Mouse (Mus musculus) megakaryocyte, embryonic 14.5 days (primary cell): ENCODE measurements around the gene Mgat4e. TPM values are rescaled to one million over a fixed set of nuclear protein-coding genes. Genes with fewer than 3 reads are reported as not detected.

Experiments
- H3K27me3 ChIP-seq: replicated peaks from 2 replicates; pipeline ENCODE3; 2012; ENCODE audit warnings: inconsistent platforms
- H3K36me3 ChIP-seq: replicated peaks from 2 replicates; pipeline ENCODE3; 2012; ENCODE audit warnings: low read length, inconsistent platforms, mixed read lengths
- H3K4me1 ChIP-seq: 2 replicates; pipeline ENCODE4 v1.6.1; 2012; ENCODE audit warnings: inconsistent platforms
- H3K4me3 ChIP-seq: replicated peaks from 2 replicates; pipeline ENCODE3; 2012; ENCODE audit warnings: moderate library complexity, mild to moderate bottlenecking, inconsistent platforms
- H3K9me3 ChIP-seq: 2 replicates; pipeline ENCODE4 v1.6.1; 2012; ENCODE audit warnings: inconsistent platforms
- FLI1 ChIP-seq: IDR thresholded peaks from 2 replicates; pipeline ENCODE4 v1.6.1; 2012; ENCODE audit warnings: low read length, inconsistent platforms, mixed read lengths
- GATA1 ChIP-seq: IDR thresholded peaks from 3 replicates; pipeline ENCODE4 v1.6.1; 2012; ENCODE audit warnings: mixed read lengths, low read length, inconsistent platforms, borderline replicate concordance
- polyA plus RNA-seq: library from polyadenylated mRNA; stranded (reverse); fragments of >175 nt; gene quantifications from 2 replicates; pipeline ENCODE4 v1.2.3, GENCODE M21; 2012; ENCODE audit warnings: low replicate concordance; ENCODE audit not compliant: insufficient read depth

The Mgat4e gene
- polyA plus RNA-seq: not detected in 2 replicates

DNA sequence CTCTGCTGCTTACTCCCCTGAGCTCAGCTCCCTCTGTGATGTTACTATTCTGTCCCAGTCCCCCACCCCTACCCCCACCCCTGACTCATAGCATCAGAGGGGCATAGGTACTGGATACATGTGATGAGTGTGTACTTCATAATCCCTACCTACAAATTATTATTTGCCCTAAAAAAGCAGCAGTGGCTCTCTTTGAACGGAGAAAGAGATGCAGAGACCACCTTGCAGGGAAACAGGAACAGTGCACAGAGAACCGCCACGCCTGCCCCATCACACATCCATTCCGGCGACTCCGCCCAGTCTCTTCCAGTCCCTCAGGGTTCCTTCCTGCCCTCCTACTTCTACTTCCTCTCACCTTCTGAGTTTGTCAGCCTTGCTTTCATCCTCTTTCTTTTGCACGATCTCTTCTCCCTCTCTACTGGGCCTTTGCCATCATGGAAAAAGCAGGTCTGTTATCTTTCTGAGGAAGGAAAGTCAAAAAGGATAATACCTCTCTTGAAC lies at the start of gene Mgat4e:
TSS of gene Mgat4e (minus strand) at position 51 of the 501 bp plus-strand sequence.
- H3K9me3 ChIP-seq: peaks cover 15% of the 10 kb centered on the region
- H3K4me3 ChIP-seq: no peak within 1 kb of the TSS
- peaks cover 3% of the 10 kb centered on the region for H3K36me3 ChIP-seq
- H3K27me3 ChIP-seq: peaks cover 2% of the 10 kb centered on the region
- no peak for TF ChIP-seq GATA1
- no peak for TF ChIP-seq FLI1
- H3K4me1 ChIP-seq: peaks cover 8% of the 10 kb centered on the region

DNA sequence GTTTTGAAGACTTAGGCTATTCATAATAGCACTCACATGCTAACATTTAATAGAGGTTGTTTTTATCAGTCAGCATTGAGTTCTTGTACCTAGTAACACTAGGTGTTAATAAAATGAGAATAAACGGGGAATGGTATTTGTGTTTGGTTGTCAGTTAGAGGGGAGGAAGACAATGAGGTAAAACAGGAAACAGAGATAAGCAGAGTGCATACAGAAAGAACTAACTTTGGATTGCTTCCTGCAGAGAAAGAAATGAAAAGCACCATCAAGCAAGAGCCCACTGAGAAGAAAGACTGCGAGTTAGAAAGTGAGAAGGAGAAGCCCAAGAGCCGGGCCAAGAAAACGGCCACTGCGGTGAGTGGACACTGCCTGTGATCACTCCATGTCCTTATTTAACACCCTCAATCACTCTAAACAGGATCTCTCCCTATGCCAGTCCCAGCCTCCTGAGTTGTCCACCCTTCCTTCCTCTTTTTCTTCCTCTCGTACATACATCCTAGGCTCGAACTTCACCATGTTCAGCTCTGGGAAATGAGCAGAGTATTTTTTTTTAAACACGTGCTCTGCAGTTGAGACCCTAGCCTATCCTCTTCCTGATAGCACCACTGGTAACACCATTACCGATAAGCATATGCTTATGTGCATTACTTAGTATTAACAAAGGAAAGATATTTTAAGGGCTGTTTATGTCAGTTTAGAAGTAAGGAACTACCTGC lies 48.0 kb upstream of the Mgat4e start:
- no peaks in the 10 kb centered on the region for H3K27me3 ChIP-seq
- no peak overlapping the region for H3K4me3 ChIP-seq
- H3K4me1 ChIP-seq: peaks cover 13% of the 10 kb centered on the region
- peaks cover 93% of the 10 kb centered on the region for H3K36me3 ChIP-seq
- TF ChIP-seq GATA1: no peak
- H3K9me3 ChIP-seq: no peaks in the 10 kb centered on the region

DNA sequence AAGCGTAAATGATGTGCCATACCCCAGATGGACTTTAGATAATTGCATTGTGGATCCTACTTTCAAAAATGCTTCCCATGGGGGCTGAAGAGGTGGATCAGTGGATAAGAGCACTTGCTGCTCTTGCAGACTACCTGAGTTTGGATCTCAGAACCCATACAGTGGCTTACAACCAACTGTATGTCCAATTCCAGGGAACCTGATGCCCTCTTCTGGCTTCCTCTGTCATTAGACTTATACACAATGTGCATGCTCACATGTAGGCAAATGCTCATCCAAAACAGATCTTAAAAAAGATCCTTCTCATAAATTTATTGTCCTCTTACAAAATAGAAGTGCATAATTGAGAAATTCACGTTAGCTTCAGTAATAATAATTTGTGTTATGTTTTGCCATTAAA lies 42.3 kb upstream of the Mgat4e start:
- H3K27me3 ChIP-seq: no peaks in the 10 kb centered on the region
- peaks cover 94% of the 10 kb centered on the region for H3K36me3 ChIP-seq
- no peaks in the 10 kb centered on the region for H3K9me3 ChIP-seq
- H3K4me1 ChIP-seq: peaks cover 13% of the 10 kb centered on the region
- no peak overlapping the region for H3K4me3 ChIP-seq
- TF ChIP-seq GATA1 (no peak), FLI1 (no peak)

DNA sequence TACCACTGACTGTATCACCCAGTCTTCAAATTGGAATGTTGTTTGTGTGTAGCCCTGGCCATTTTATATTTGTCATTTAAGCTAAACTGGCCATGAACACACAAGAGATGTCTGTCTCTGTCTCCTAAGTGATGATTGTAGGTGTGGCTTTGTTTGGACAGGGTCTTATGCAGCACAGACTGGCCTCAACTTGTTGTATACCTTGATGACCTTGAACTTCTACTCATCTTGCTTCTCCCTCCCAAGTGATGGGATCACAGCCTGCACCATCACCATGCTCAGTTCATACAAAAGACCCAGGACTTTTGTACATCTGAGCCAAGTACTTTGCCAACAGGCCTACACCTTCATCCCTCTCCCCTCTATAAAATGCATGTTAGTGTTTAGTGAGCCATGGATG lies 40.2 kb upstream of the Mgat4e start:
- H3K27me3 ChIP-seq: no peaks in the 10 kb centered on the region
- TF ChIP-seq GATA1 (no peak), FLI1 (no peak)
- peaks cover 8% of the 10 kb centered on the region; the same call in 1 of the 2 replicates for H3K4me1 ChIP-seq
- H3K4me3 ChIP-seq: no peak overlapping the region
- H3K9me3 ChIP-seq: no peaks in the 10 kb centered on the region
- peaks cover 93% of the 10 kb centered on the region for H3K36me3 ChIP-seq

DNA sequence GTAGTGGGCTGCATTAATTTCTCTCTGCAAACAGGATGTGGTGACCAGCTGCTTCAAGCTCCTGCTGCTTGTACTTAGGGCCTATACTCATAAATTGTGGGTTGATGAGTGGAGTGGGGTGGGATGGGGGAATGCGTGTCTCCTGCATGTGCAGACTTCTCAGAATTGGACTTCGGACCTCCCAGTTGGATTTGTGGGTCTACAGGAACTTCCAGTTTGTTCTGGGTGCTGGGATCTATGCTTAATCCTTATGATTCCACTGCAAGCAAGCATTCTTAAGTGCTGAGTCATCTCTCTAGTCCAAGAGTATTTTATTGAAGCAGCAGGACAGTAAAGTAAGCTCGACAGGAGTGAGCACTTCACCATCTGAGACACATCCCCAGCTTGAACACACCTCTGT lies 34.1 kb upstream of the Mgat4e start:
- Histone ChIP-seq H3K9me3 (no peaks in the 10 kb centered on the region), H3K36me3 (peaks cover 43% of the 10 kb centered on the region), H3K4me1 (peaks cover 52% of the 10 kb centered on the region), H3K4me3 (no peak overlapping the region), H3K27me3 (no peaks in the 10 kb centered on the region)
- TF ChIP-seq GATA1: no peak
- TF ChIP-seq FLI1: no peak

DNA sequence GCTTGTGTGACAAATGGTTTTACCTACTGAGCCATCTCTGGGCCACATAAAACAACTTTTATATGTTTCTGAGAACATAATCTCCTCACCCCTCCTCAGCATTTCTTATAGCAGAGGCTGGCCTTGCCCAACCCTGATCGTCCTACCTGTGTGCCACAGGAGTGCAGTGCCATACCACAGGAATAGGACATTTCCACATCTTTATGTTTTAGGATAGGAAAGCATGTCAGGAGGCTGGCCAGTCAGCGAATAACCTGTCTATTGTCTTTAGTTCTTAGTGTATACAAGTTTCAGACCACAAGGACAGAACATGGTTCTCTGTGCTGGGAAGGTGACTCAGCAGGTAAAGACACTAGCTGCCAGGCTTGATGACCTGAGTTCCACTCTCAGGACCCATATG lies 31.3 kb upstream of the Mgat4e start:
- Histone ChIP-seq H3K4me3 (no peak overlapping the region), H3K9me3 (no peaks in the 10 kb centered on the region), H3K4me1 (peaks cover 58% of the 10 kb centered on the region), H3K27me3 (no peaks in the 10 kb centered on the region), H3K36me3 (peaks cover 19% of the 10 kb centered on the region)
- TF ChIP-seq FLI1: no peak

DNA sequence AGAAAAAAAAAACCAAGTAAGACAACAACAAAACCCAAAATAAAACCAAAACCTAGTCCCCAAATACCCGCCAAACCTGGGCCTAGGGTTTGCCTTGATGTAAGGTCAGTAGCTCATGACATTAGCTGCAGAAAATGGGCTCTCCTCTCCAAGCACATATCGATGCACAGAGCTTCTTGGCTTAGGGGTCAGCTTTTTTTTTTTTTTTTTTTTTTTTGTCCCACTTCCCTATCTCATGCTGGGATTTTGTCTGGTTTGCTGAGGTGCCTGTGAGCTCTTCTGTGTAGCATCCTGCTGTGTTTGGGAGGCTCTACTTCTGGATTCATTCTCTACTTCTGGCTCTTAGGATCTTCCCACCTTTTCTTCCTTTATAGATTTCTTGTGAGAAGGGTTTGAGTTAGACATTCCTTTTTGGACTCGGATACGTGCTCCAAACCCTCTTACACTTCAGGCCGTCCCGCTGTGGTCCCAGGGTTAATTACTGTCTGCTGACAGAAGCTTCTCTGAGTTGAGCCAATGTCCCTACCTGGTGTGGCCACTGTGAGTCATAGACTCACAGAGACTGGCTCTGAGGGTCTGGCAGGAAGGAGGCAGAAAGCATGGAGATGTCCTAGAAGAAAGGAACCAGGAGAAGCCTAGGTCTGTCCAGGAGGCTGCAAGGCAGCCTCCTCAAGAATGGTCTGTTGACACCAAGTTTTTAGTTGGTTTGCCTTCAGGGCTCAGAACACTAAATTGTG lies 28.1 kb upstream of the Mgat4e start:
- H3K27me3 ChIP-seq: no peaks in the 10 kb centered on the region
- H3K36me3 ChIP-seq: peaks cover 4% of the 10 kb centered on the region
- H3K9me3 ChIP-seq: no peaks in the 10 kb centered on the region
- peaks cover 70% of the 10 kb centered on the region for H3K4me1 ChIP-seq
- TF ChIP-seq GATA1 (no peak), FLI1 (no peak)
- H3K4me3 ChIP-seq: no peak overlapping the region

DNA sequence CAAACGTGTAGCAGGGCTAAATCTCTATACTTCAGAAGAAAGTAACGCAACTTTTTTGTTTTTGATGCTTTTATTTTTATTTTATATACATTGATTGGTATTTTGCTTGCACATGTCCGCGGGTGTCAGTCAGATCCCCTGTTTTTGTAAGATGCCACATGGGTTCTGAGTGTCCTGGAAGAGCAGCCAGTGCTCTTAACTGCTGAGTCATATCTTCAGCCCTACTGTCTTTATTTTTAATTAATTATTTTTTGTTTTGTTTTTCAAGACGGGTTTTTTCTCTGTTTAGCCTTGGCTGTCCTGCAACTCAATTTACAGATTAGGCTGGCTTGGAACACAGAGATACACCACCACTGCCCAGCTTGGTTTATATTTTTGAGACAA lies 24.4 kb upstream of the Mgat4e start:
- no peak overlapping the region for H3K4me3 ChIP-seq
- no peaks in the 10 kb centered on the region for H3K27me3 ChIP-seq
- H3K4me1 ChIP-seq: peaks cover 69% of the 10 kb centered on the region
- no peak for TF ChIP-seq FLI1
- TF ChIP-seq GATA1: no peak
- H3K36me3 ChIP-seq: no peaks in the 10 kb centered on the region
- no peaks in the 10 kb centered on the region for H3K9me3 ChIP-seq

DNA sequence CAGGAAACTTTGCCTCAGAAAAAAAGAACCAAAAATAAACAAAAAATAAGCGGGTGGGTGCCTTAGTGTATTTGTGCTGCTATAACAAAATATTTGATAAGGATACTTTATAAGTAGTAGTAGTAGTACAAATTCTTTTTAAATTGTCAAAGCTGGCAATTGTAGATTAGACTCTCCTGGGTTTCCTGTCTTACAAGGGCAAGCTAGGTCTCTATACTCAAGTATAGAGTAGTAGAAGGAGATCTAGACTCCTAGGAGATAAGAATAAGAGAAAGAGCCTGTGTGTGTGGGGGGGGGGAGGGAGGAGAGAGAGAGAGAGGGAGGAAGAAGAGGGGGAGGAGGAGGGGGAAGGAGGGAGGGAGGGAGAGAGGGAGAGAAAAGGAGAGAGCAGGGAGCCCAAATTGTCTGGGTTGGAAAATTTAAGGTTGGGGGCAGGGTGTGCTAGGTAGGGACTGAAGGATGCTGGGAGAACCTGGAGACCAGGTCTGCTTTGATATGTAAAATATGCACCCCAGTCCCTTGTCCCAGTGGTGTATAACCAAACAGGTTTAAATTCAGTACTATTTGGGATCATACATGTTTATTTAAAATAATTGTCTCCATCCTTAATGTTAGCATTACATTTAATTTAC lies 23.9 kb upstream of the Mgat4e start:
- Histone ChIP-seq H3K4me1 (peaks cover 71% of the 10 kb centered on the region), H3K36me3 (no peaks in the 10 kb centered on the region), H3K4me3 (no peak overlapping the region), H3K27me3 (no peaks in the 10 kb centered on the region), H3K9me3 (no peaks in the 10 kb centered on the region)
- TF ChIP-seq FLI1 (no peak), GATA1 (no peak)

DNA sequence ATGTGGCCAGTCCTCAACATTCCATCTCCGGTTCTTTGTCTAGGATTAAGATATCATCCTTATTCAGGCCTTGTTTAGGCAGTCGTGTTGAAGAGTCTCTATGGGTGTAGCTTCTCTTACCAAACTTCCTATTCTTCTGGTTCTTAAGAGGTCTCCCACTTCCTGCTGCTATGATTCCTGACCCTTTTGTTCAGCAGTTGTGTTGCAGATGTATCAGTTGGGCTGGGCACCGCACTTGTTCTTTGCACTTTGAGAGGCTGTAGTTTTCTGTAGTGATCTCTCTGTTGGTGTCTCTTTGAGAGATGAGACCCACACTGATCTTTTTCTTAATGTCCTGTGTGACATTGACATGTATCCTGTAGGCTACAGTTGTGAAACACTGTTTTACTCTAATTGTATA lies 21.1 kb upstream of the Mgat4e start:
- no peak overlapping the region for H3K4me3 ChIP-seq
- H3K27me3 ChIP-seq: no peaks in the 10 kb centered on the region
- peaks cover 4% of the 10 kb centered on the region for H3K36me3 ChIP-seq
- no peaks in the 10 kb centered on the region for H3K9me3 ChIP-seq
- peaks cover 76% of the 10 kb centered on the region for H3K4me1 ChIP-seq
- TF ChIP-seq FLI1 (no peak), GATA1 (no peak)

DNA sequence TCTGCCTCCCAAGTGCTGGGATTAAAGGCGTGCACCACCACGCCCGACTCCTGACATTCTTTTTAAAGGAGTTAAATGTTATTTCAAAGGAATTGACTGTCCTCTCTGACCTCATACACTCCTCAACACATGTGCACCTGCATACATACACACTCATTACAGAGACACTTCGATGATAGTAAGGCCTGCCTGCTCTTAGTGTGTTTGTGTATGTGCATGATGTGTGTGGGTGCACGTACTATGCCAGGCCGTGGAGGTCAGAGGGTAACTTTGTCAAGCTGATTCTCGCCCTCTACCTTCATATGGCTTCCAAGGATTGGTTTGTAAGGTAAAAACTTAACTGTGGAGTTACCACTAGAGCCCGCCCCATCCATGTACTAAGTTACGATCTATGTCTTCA lies 20.7 kb upstream of the Mgat4e start:
- H3K4me3 ChIP-seq: peak overlapping the region; percentile 72
- H3K27me3 ChIP-seq: no peaks in the 10 kb centered on the region
- no peaks in the 10 kb centered on the region for H3K9me3 ChIP-seq
- TF ChIP-seq GATA1 (no peak), FLI1 (no peak)
- peaks cover 4% of the 10 kb centered on the region for H3K36me3 ChIP-seq
- H3K4me1 ChIP-seq: peaks cover 75% of the 10 kb centered on the region
